Mouse (Mus musculus) olfactory bulb, adult 2 months (tissue): ENCODE measurements around the gene Ankrd2.

Source experiments
- CTCF ChIP-seq: fragments of 200-500 bp; IDR thresholded peaks from 2 replicates; pipeline ENCODE4 v1.5.1; 2012; ENCODE audit warnings: low read depth, mild to moderate bottlenecking, low read length, moderate library complexity; ENCODE audit not compliant: insufficient read depth
- POLR2A ChIP-seq: fragments of 200-500 bp; IDR thresholded peaks from 2 replicates; pipeline ENCODE4 v1.6.1; 2012; ENCODE audit warnings: mild to moderate bottlenecking, low read depth, low read length, moderate library complexity; ENCODE audit not compliant: insufficient read depth

GRCm38 (mm10) chr19:42078566-42078965 lies 42.8 kb downstream of the Ankrd2 start:
- TF ChIP-seq CTCF (no peak), POLR2A (no peak)
